Mouse (Mus musculus): Measurements from ENCODE around the gene Adamts14. TPM values are rescaled to one million over a fixed set of nuclear protein-coding genes. Genes with fewer than 3 reads are reported as not detected.

Adamts14 gene
- polyA plus RNA-seq (2012; rRNA removed): 2.7 and 3.3 TPM in 2 replicates

GRCm38 (mm10) chr10:61273081-61273843 lies at the start of gene Adamts14:
Gene Adamts14 (minus strand): TSS chr10:61273438.
- peak; percentile 18 for DNase-seq
- peak within 1 kb of the TSS; percentile 25 for H3K4me3 ChIP-seq (ENCODE audit: control insufficient read depth, insufficient read depth, low read length)
- 3% methylated on average over 75 of the region's 75 CpGs for WGBS

GRCm38 (mm10) chr10:61318527-61318926 lies 45.3 kb upstream of the Adamts14 start:
- Histone ChIP-seq H3K36me3 (ENCODE audit: control insufficient read depth, insufficient read depth, low read length) (no peaks in the 10 kb centered on the region), H3K4me3 (ENCODE audit: control insufficient read depth, insufficient read depth, low read length) (no peak overlapping the region), H3K4me1 (replicated peaks; ENCODE audit: control insufficient read depth, insufficient read depth, low read length) (no peaks in the 10 kb centered on the region), H3K27ac (ENCODE audit: control insufficient read depth, insufficient read depth, low read length) (no peak overlapping the region), H3K27me3 (ENCODE audit: control insufficient read depth, insufficient read depth, low read length) (no peaks in the 10 kb centered on the region)
- WGBS: 96% methylated on average over 3 of the region's 3 CpGs
- TF ChIP-seq POLR2A (IDR thresholded peaks at IDR 0.05; ENCODE audit: control insufficient read depth, extremely low read depth, insufficient read depth, low read length, poor library complexity): no peak
- TF ChIP-seq CTCF (IDR thresholded peaks at IDR 0.05; ENCODE audit: borderline replicate concordance, control insufficient read depth, extremely low read depth, insufficient read depth, low read length, poor library complexity): no peak
- DNase-seq: no peak

More at GRCm38 (mm10) chr10:61273081-61273843, at the start of gene Adamts14:
- H3K27ac ChIP-seq (ENCODE audit: control insufficient read depth, insufficient read depth, low read length): no peak within 1 kb of the TSS
- H3K27me3 ChIP-seq (ENCODE audit: control insufficient read depth, insufficient read depth, low read length): peaks cover 3% of the 10 kb centered on the region; the same call in 1 of the 2 replicates
- peaks cover 11% of the 10 kb centered on the region; the same call in 1 of the 2 replicates for H3K4me1 ChIP-seq (replicated peaks; ENCODE audit: control insufficient read depth, insufficient read depth, low read length)
- no peaks in the 10 kb centered on the region for H3K36me3 ChIP-seq (ENCODE audit: control insufficient read depth, insufficient read depth, low read length)
- TF ChIP-seq CTCF (IDR thresholded peaks at IDR 0.05; ENCODE audit: borderline replicate concordance, control insufficient read depth, extremely low read depth, insufficient read depth, low read length, poor library complexity) (no peak), POLR2A (IDR thresholded peaks at IDR 0.05; ENCODE audit: control insufficient read depth, extremely low read depth, insufficient read depth, low read length, poor library complexity) (no peak)

- no peaks in the 10 kb centered on the region for H3K4me1 ChIP-seq (replicated peaks; ENCODE audit: control insufficient read depth, insufficient read depth, low read length)
- no peak overlapping the region for H3K27ac ChIP-seq (ENCODE audit: control insufficient read depth, insufficient read depth, low read length)
- DNase-seq: no peak
- H3K36me3 ChIP-seq (ENCODE audit: control insufficient read depth, insufficient read depth, low read length): no peaks in the 10 kb centered on the region
- WGBS: 84% methylated on average over 9 of the region's 9 CpGs
- H3K4me3 ChIP-seq (ENCODE audit: control insufficient read depth, insufficient read depth, low read length): no peak overlapping the region
- no peaks in the 10 kb centered on the region for H3K27me3 ChIP-seq (ENCODE audit: control insufficient read depth, insufficient read depth, low read length)
- no peak for TF ChIP-seq CTCF (IDR thresholded peaks at IDR 0.05; ENCODE audit: borderline replicate concordance, control insufficient read depth, extremely low read depth, insufficient read depth, low read length, poor library complexity)
- TF ChIP-seq POLR2A (IDR thresholded peaks at IDR 0.05; ENCODE audit: control insufficient read depth, extremely low read depth, insufficient read depth, low read length, poor library complexity): no peak
These were observed 42.2 kb upstream of the Adamts14 start for GRCm38 (mm10) chr10:61315324-61315880.

- 89% methylated on average over 7 of the region's 7 CpGs for WGBS
- no peak overlapping the region for H3K4me3 ChIP-seq (ENCODE audit: control insufficient read depth, insufficient read depth, low read length)
- no peak overlapping the region for H3K27ac ChIP-seq (ENCODE audit: control insufficient read depth, insufficient read depth, low read length)
- H3K36me3 ChIP-seq (ENCODE audit: control insufficient read depth, insufficient read depth, low read length): no peaks in the 10 kb centered on the region
- no peak for TF ChIP-seq CTCF (IDR thresholded peaks at IDR 0.05; ENCODE audit: borderline replicate concordance, control insufficient read depth, extremely low read depth, insufficient read depth, low read length, poor library complexity)
- no peak for TF ChIP-seq POLR2A (IDR thresholded peaks at IDR 0.05; ENCODE audit: control insufficient read depth, extremely low read depth, insufficient read depth, low read length, poor library complexity)
- H3K4me1 ChIP-seq (replicated peaks; ENCODE audit: control insufficient read depth, insufficient read depth, low read length): peaks cover 3% of the 10 kb centered on the region
- DNase-seq: no peak
- H3K27me3 ChIP-seq (ENCODE audit: control insufficient read depth, insufficient read depth, low read length): no peaks in the 10 kb centered on the region
These were observed 40.5 kb upstream of the Adamts14 start for GRCm38 (mm10) chr10:61313750-61314149.

- Histone ChIP-seq H3K4me3 (ENCODE audit: control insufficient read depth, insufficient read depth, low read length) (no peak overlapping the region), H3K4me1 (replicated peaks; ENCODE audit: control insufficient read depth, insufficient read depth, low read length) (peaks cover 7% of the 10 kb centered on the region), H3K27ac (ENCODE audit: control insufficient read depth, insufficient read depth, low read length) (no peak overlapping the region), H3K27me3 (ENCODE audit: control insufficient read depth, insufficient read depth, low read length) (no peaks in the 10 kb centered on the region), H3K36me3 (ENCODE audit: control insufficient read depth, insufficient read depth, low read length) (no peaks in the 10 kb centered on the region)
- DNase-seq: no peak
- 81% methylated on average over 7 of the region's 7 CpGs for WGBS
- no peak for TF ChIP-seq POLR2A (IDR thresholded peaks at IDR 0.05; ENCODE audit: control insufficient read depth, extremely low read depth, insufficient read depth, low read length, poor library complexity)
- TF ChIP-seq CTCF (IDR thresholded peaks at IDR 0.05; ENCODE audit: borderline replicate concordance, control insufficient read depth, extremely low read depth, insufficient read depth, low read length, poor library complexity): no peak
These were observed 39.5 kb upstream of the Adamts14 start for GRCm38 (mm10) chr10:61312754-61313153.

GRCm38 (mm10) chr10:61312159-61312558 lies 38.9 kb upstream of the Adamts14 start:
- Histone ChIP-seq H3K27me3 (ENCODE audit: control insufficient read depth, insufficient read depth, low read length) (no peaks in the 10 kb centered on the region), H3K36me3 (ENCODE audit: control insufficient read depth, insufficient read depth, low read length) (no peaks in the 10 kb centered on the region), H3K27ac (ENCODE audit: control insufficient read depth, insufficient read depth, low read length) (no peak overlapping the region), H3K4me3 (ENCODE audit: control insufficient read depth, insufficient read depth, low read length) (no peak overlapping the region), H3K4me1 (replicated peaks; ENCODE audit: control insufficient read depth, insufficient read depth, low read length) (peaks cover 7% of the 10 kb centered on the region)
- no peak for DNase-seq
- WGBS: 96% methylated on average over 6 of the region's 6 CpGs
- TF ChIP-seq POLR2A (IDR thresholded peaks at IDR 0.05; ENCODE audit: control insufficient read depth, extremely low read depth, insufficient read depth, low read length, poor library complexity): no peak
- no peak for TF ChIP-seq CTCF (IDR thresholded peaks at IDR 0.05; ENCODE audit: borderline replicate concordance, control insufficient read depth, extremely low read depth, insufficient read depth, low read length, poor library complexity)

All from thymus, adult 2 months (tissue).